Mouse (Mus musculus) heart, postnatal 0 days (tissue): ENCODE results near the gene Aebp1.

Source experiments
- CTCF ChIP-seq: IDR thresholded peaks from 2 replicates; pipeline ENCODE4 v1.5.1; 2016; ENCODE audit warnings: antibody characterized with exemption, control low read depth, low read depth
- EP300 ChIP-seq: IDR thresholded peaks from 2 replicates; pipeline ENCODE4 v1.6.1; 2016; ENCODE audit warnings: antibody characterized with exemption, low read depth

DNA sequence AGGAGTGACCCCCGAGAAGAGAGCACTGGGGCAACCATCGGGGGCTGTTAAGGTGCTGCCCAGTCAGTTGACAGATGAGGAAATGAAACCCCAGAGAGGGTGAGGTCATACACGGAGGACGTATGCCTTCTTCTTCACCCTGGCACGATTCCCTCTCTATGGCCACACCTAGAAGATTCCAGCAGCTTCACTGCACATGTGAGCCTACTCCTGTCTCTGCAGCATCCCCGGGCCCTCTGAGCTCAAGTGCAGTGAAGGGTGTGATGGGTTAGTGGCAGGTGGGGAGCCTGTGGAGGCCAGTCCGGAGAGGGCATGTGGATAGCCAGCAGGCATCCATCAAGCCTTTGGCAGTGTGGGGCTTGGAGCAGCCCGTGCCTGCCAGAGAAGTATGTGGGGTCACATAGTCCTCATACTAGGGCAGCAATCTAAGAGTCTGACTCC lies 30.4 kb downstream of the Aebp1 start:
- TF ChIP-seq CTCF (no peak), EP300 (no peak)
